Mouse (Mus musculus): ENCODE data around the gene Htr3a. TPM values are rescaled to one million over a fixed set of nuclear protein-coding genes. Genes with fewer than 3 reads are reported as not detected.

The Htr3a gene
- not detected in 2 replicates for total RNA-seq (2012; rRNA removed)
- polyA plus RNA-seq (2012; ENCODE audit: insufficient read depth in 1 of 2, insufficient read length in 2 of 2, low read depth in 1 of 2, low replicate concordance in 2 of 2, missing spikeins in 1 of 2) = not detected

DNA sequence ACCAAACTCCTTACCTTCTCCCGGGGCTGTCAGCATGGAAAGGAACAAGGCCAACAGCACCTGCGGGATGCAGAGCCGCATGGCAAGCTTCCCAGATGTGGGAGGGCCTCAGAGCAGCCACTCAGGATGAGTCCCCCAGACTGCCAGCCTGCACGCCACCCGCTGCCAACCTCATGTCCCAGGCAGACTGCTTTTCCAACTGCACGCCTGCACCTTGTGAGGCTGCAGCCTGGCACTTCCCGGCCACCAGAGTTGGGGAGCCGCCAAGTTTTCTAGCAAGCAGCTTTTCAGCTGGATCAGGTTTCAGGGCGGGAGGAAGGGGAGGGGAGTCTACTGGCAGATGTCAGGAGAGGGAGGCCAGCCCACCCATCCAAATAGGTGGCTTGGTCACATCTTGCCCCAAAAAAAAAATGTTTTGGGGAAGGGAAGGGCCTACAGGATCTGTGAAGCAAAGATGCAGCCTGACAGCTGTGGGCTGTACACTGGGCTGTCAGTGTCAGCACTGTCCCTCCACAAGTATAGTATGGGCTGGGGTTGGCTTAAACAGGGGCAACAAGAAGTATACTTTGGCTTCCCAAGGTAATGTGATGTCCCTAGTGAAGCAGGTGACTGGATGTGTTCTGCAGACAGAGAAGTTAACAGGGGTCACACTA lies at the start of gene Htr3a:
Htr3a (minus strand) TSS at position 215 of the 653 bp plus-strand sequence.
- H3K9me3 ChIP-seq (replicated peaks; ENCODE audit: insufficient read depth, low read length) = no peaks in the 10 kb centered on the region
- H3K36me3 ChIP-seq (ENCODE audit: control insufficient read depth in 1 of 2, insufficient read depth in 2 of 2, low read length in 2 of 2) = no peaks in the 10 kb centered on the region
- no peak for DNase-seq (ENCODE audit: low read depth, low spot score)
- H3K4me3 ChIP-seq (ENCODE audit: control insufficient read depth in 1 of 2, insufficient read depth in 1 of 2, low read depth in 2 of 2, low read length in 2 of 2) = no peak within 1 kb of the TSS
- no peaks in the 10 kb centered on the region for H3K4me1 ChIP-seq (ENCODE audit: control insufficient read depth in 1 of 2, insufficient read depth in 2 of 2, low read length in 2 of 2)
- H3K79me2 ChIP-seq (ENCODE audit: control insufficient read depth, insufficient read depth, low read length, poor library complexity) = no peaks in the 10 kb centered on the region
- H3K9ac ChIP-seq (ENCODE audit: control insufficient read depth, low read depth, low read length, poor library complexity, severe bottlenecking) = no peak within 1 kb of the TSS
- TF ChIP-seq CHD1 (IDR thresholded peaks at IDR 0.05; ENCODE audit: low read depth, low read length) (no peak), ZKSCAN1 (IDR thresholded peaks at IDR 0.05; ENCODE audit: low read depth, low read length) (no peak), NRF1 (IDR thresholded peaks at IDR 0.05; ENCODE audit: insufficient read depth, low read depth, low read length, poor library complexity, severe bottlenecking) (no peak), MYC (IDR thresholded peaks at IDR 0.05; ENCODE audit: low read depth, low read length) (no peak), TAL1 (IDR thresholded peaks at IDR 0.05; ENCODE audit: low read length) (no peak), SMC3 (IDR thresholded peaks at IDR 0.05; ENCODE audit: low read depth, low read length) (no peak), HCFC1 (IDR thresholded peaks at IDR 0.05; ENCODE audit: low read depth, low read length) (no peak), ZNF384 (IDR thresholded peaks at IDR 0.05; ENCODE audit: low read depth, low read length) (no peak), MEF2A (IDR thresholded peaks at IDR 0.05; ENCODE audit: extremely low read depth, insufficient replicate concordance, low read depth, low read length, poor library complexity, severe bottlenecking) (no peak), KAT2A (conservative IDR thresholded peaks at IDR 0.05; ENCODE audit: low read depth, low read length) (no peak), E2F4 (IDR thresholded peaks at IDR 0.05; ENCODE audit: borderline replicate concordance, low read depth, low read length) (no peak), CTCF (IDR thresholded peaks at IDR 0.05 in 2 of 3, conservative IDR thresholded peaks at IDR 0.05 in 1 of 3; ENCODE audit: control insufficient read depth in 1 of 3, insufficient read depth in 1 of 3, low read depth in 2 of 3, low read length in 3 of 3, poor library complexity in 1 of 3, severe bottlenecking in 1 of 3) (no peak), CHD2 (IDR thresholded peaks at IDR 0.05; ENCODE audit: low read length) (no peak), MAZ (IDR thresholded peaks at IDR 0.05; ENCODE audit: low read depth, low read length) (no peak), TBP (IDR thresholded peaks at IDR 0.05; ENCODE audit: low read depth, low read length) (no peak), EP300 (IDR thresholded peaks at IDR 0.05; ENCODE audit: low read depth in 1 of 2, low read length in 2 of 2) (no peak), MYB (IDR thresholded peaks at IDR 0.05; ENCODE audit: low read depth, low read length) (no peak), ELF1 (IDR thresholded peaks at IDR 0.05; ENCODE audit: low read depth, low read length) (no peak)
- no peak within 1 kb of the TSS for H3K27ac ChIP-seq (ENCODE audit: control insufficient read depth, low read depth, low read length)
- peaks cover 4 to 14% of the 10 kb centered on the region in 2 experiments for H3K27me3 ChIP-seq (ENCODE audit: control insufficient read depth in 1 of 2, insufficient read depth in 2 of 2, low read length in 2 of 2)

DNA sequence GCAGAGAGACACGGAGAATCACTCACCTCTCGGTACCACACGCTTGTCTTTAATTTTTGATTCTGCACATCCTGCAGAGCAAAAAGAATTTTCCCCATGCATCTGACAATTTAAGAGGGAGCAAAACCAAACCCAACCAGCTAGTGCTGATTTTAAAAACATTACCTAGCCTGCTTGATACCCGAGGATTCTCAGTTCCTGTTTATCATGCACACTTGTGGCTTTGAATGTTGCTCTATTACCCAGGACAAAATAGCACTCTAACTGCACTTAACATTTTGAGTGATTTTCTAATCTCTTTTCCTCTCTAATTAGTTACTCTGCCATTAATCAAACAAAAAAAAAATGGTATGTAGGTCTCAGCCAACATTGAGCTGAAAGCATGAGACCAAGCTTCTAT lies 36.7 kb upstream of the Htr3a start:
- no peak overlapping the region for H3K27ac ChIP-seq (ENCODE audit: control insufficient read depth, low read depth, low read length)
- no peak for DNase-seq (ENCODE audit: low read depth, low spot score)
- no peaks in the 10 kb centered on the region for H3K4me1 ChIP-seq (ENCODE audit: control insufficient read depth in 1 of 2, insufficient read depth in 2 of 2, low read length in 2 of 2)
- no peak for TF ChIP-seq TAL1 (IDR thresholded peaks at IDR 0.05; ENCODE audit: low read length)
- no peak for TF ChIP-seq MEF2A (IDR thresholded peaks at IDR 0.05; ENCODE audit: extremely low read depth, insufficient replicate concordance, low read depth, low read length, poor library complexity, severe bottlenecking)
- TF ChIP-seq ETS1 (IDR thresholded peaks at IDR 0.05; ENCODE audit: low read depth, low read length) = no peak
- TF ChIP-seq ZNF384 (IDR thresholded peaks at IDR 0.05; ENCODE audit: low read depth, low read length) = no peak
- no peak for TF ChIP-seq RCOR1 (IDR thresholded peaks at IDR 0.05; ENCODE audit: low read depth, low read length)
- no peak for TF ChIP-seq GABPA (IDR thresholded peaks at IDR 0.05; ENCODE audit: low read depth, low read length)
- TF ChIP-seq POLR2AphosphoS2 (IDR thresholded peaks at IDR 0.05; ENCODE audit: low read length) = no peak
- H3K79me2 ChIP-seq (ENCODE audit: control insufficient read depth, insufficient read depth, low read length, poor library complexity) = no peaks in the 10 kb centered on the region
- no peak overlapping the region for H3K4me3 ChIP-seq (ENCODE audit: control insufficient read depth in 1 of 2, insufficient read depth in 1 of 2, low read depth in 2 of 2, low read length in 2 of 2)
- no peaks in the 10 kb centered on the region for H3K36me3 ChIP-seq (ENCODE audit: control insufficient read depth in 1 of 2, insufficient read depth in 2 of 2, low read length in 2 of 2)
- H3K27me3 ChIP-seq (ENCODE audit: control insufficient read depth in 1 of 2, insufficient read depth in 2 of 2, low read length in 2 of 2) = peaks cover 0 to 12% of the 10 kb centered on the region in 2 experiments; a peak in 3 of 4 replicates
- H3K9ac ChIP-seq (ENCODE audit: control insufficient read depth, low read depth, low read length, poor library complexity, severe bottlenecking) = no peak overlapping the region
- no peaks in the 10 kb centered on the region for H3K9me3 ChIP-seq (replicated peaks; ENCODE audit: insufficient read depth, low read length)
